ENCODE assay signal across 21 mouse cellular contexts in genomic region chr2:25583571-25583970, GRCm38 (mm10). TPM values are rescaled to one million over a fixed set of nuclear protein-coding genes. Genes with fewer than 3 reads are reported as not detected.
A peak's percentile ranks its signal among the peaks of the same experiment; 100 is the strongest.
DNase-seq lines count a peak whose midpoint lies in the region; ATAC-seq and TF ChIP-seq lines count a peak whose summit lies in the region.
"Had no signal": no experiment of that assay in that cellular context is flagged by ENCODE, and none has a peak within 500 bp of the region (broad histone marks: within the 10 kb centered on the region; RNA-seq: fewer than 3 reads in every experiment).

No protein-coding gene starts in this region.

- no peaks in the 10 kb centered on the region for H3K9me3 ChIP-seq in hindbrain, embryonic 14.5 days (ENCODE audit: control insufficient read depth, low read length)
- peaks cover under 1% of the 10 kb centered on the region; the same call in 1 of the 2 replicates for H3K9me3 ChIP-seq in hindbrain, embryonic 16.5 days (ENCODE audit: control insufficient read depth, low read length)
- H3K9me3 ChIP-seq in hindbrain, postnatal 0 days (ENCODE audit: low read length): no peaks in the 10 kb centered on the region
- no peaks in the 10 kb centered on the region for H3K9me3 ChIP-seq in limb, embryonic 10.5 days (replicated peaks)
- H3K9me3 ChIP-seq: embryonic facial prominence, embryonic 15.5 days; forebrain, embryonic 12.5 days; midbrain, embryonic 12.5 days had no signal

- H3K27me3 ChIP-seq in hindbrain, embryonic 14.5 days (ENCODE audit: control insufficient read depth, insufficient read depth, low read length): peaks cover 24% of the 10 kb centered on the region
- H3K27me3 ChIP-seq in hindbrain, embryonic 16.5 days (replicated peaks; ENCODE audit: control insufficient read depth, insufficient read depth, low read length): peaks cover 23% of the 10 kb centered on the region
- H3K27me3 ChIP-seq in hindbrain, postnatal 0 days (ENCODE audit: insufficient read depth, low read length): peaks cover 16% of the 10 kb centered on the region
- peaks cover 30% of the 10 kb centered on the region for H3K27me3 ChIP-seq in limb, embryonic 10.5 days (ENCODE audit: low read depth, poor library complexity, severe bottlenecking)

- H3K9ac ChIP-seq in hindbrain, embryonic 14.5 days: no peak overlapping the region
- H3K9ac ChIP-seq in hindbrain, embryonic 16.5 days (ENCODE audit: low read depth, low read length): no peak overlapping the region
- 0 out of 2 replicates have a peak overlapping the region, but pooled peaks have one; percentile 24 for H3K9ac ChIP-seq in hindbrain, postnatal 0 days (replicated peaks; ENCODE audit: low read length)
- H3K9ac ChIP-seq: embryonic facial prominence, embryonic 15.5 days; forebrain, embryonic 12.5 days; midbrain, embryonic 12.5 days had no signal

- H3K4me1 ChIP-seq in hindbrain, embryonic 14.5 days (replicated peaks; ENCODE audit: control insufficient read depth, insufficient read depth, low read length): peaks cover 32% of the 10 kb centered on the region
- peaks cover 34% of the 10 kb centered on the region for H3K4me1 ChIP-seq in hindbrain, embryonic 16.5 days (ENCODE audit: control insufficient read depth, insufficient read depth, low read depth, low read length)
- peaks cover 31% of the 10 kb centered on the region for H3K4me1 ChIP-seq in hindbrain, postnatal 0 days (ENCODE audit: insufficient read depth, low read length)
- H3K4me1 ChIP-seq in limb, embryonic 10.5 days: peaks cover 47% of the 10 kb centered on the region

- peak; percentile 7 for DNase-seq in adrenal gland, postnatal 14 days
- DNase-seq in adrenal gland, adult 18-20 months (ENCODE audit: low spot score in 2 of 2): no peak
- no peak for DNase-seq in hindbrain, embryonic 14.5 days (ENCODE audit: low spot score)
- DNase-seq in cerebellum, adult 8-10 months: peak; percentile 42
- DNase-seq in hindbrain, postnatal 0 days (ENCODE audit: low spot score): no peak
- no peak for DNase-seq in embryo, embryonic 11 days
- no peak for DNase-seq in limb, embryonic 10.5 days (ENCODE audit: low spot score)
- DNase-seq: adrenal gland, adult 2 months; gastrocnemius, postnatal 36 days; kidney, adult 8-10 months; kidney, postnatal 25 days; layer of hippocampus, adult 9-11 months; right cerebral cortex, postnatal 25 days; thymus, postnatal 14 days had no signal

- no peak overlapping the region for H3K4me3 ChIP-seq in hindbrain, embryonic 14.5 days (replicated peaks; ENCODE audit: low read length)
- H3K4me3 ChIP-seq in hindbrain, embryonic 16.5 days (ENCODE audit: low read length): no peak overlapping the region
- no peak overlapping the region for H3K4me3 ChIP-seq in hindbrain, postnatal 0 days (ENCODE audit: low read length)
- H3K4me3 ChIP-seq in limb, embryonic 10.5 days: no peak overlapping the region
- H3K4me3 ChIP-seq: embryonic facial prominence, embryonic 15.5 days; forebrain, embryonic 12.5 days; midbrain, embryonic 12.5 days had no signal

- no peak for ATAC-seq in hindbrain, embryonic 14.5 days (ENCODE audit: low FRiP score)
- ATAC-seq in hindbrain, embryonic 16.5 days: no peak
- no peak for ATAC-seq in hindbrain, postnatal 0 days
- ATAC-seq: inflammation-experienced regulatory T-cells, adult 6 months had no signal

- 72% methylated on average over 4 of the region's 4 CpGs for WGBS in hindbrain, embryonic 14.5 days
- whole genome bisulfite sequencing in hindbrain, embryonic 16.5 days: 77% methylated on average over 4 of the region's 4 CpGs
- 63% methylated on average over 4 of the region's 4 CpGs for WGBS in hindbrain, postnatal 0 days
- WGBS in limb, embryonic 10.5 days: 72% methylated on average over 4 of the region's 4 CpGs

- H3K4me2 ChIP-seq in hindbrain, embryonic 14.5 days (replicated peaks): no peak overlapping the region
- no peak overlapping the region for H3K4me2 ChIP-seq in hindbrain, embryonic 16.5 days (ENCODE audit: low read length)
- H3K4me2 ChIP-seq in hindbrain, postnatal 0 days (ENCODE audit: low read depth, low read length): no peak overlapping the region
- H3K4me2 ChIP-seq: embryonic facial prominence, embryonic 15.5 days; forebrain, embryonic 12.5 days; midbrain, embryonic 12.5 days had no signal

- 0 out of 2 replicates have a peak overlapping the region, but pooled peaks have one; percentile 54 for H3K27ac ChIP-seq in hindbrain, embryonic 14.5 days
- no peak overlapping the region for H3K27ac ChIP-seq in hindbrain, embryonic 16.5 days (ENCODE audit: low read depth, low read length)
- H3K27ac ChIP-seq in hindbrain, postnatal 0 days: 0 out of 2 replicates have a peak overlapping the region, but pooled peaks have one; percentile 81
- H3K27ac ChIP-seq in limb, embryonic 10.5 days: no peak overlapping the region
- H3K27ac ChIP-seq: embryonic facial prominence, embryonic 15.5 days; forebrain, embryonic 12.5 days; midbrain, embryonic 12.5 days had no signal

- H3K36me3 ChIP-seq in hindbrain, embryonic 14.5 days (replicated peaks; ENCODE audit: control insufficient read depth, insufficient read depth): peaks cover 59% of the 10 kb centered on the region
- H3K36me3 ChIP-seq in hindbrain, embryonic 16.5 days (ENCODE audit: control insufficient read depth, insufficient read depth, low read length): peaks cover 23% of the 10 kb centered on the region
- H3K36me3 ChIP-seq in hindbrain, postnatal 0 days (ENCODE audit: insufficient read depth, low read length): peaks cover 8% of the 10 kb centered on the region; the same call in 1 of the 2 replicates
- H3K36me3 ChIP-seq in limb, embryonic 10.5 days: peaks cover 62% of the 10 kb centered on the region

- no peak for TF ChIP-seq CTCF in hindbrain, postnatal 0 days (IDR thresholded peaks at IDR 0.05; ENCODE audit: low read depth)

RNA-seq across cellular contexts. Expression of gene Ajm1, which starts 2.0 kb away (rescaled TPM):
- total RNA-seq in adrenal gland, postnatal 14 days (2021): 2.1 and 3.0 TPM in 2 replicates
- total RNA-seq in adrenal gland, adult 18-20 months (2021): 1 to 10 TPM; 1.5 to 1.7 TPM
- 10.8 and 12.7 TPM in 2 replicates for polyA plus RNA-seq in hindbrain, embryonic 14.5 days (2014; fragmentation: Nextera tagmentation; extraction: Ambion mirVana)
- 12.0 and 15.1 TPM in 2 replicates for polyA plus RNA-seq in hindbrain, embryonic 16.5 days (2015; fragmentation: Nextera tagmentation; extraction: Ambion mirVana)
- 22.4 and 29.1 TPM in 2 replicates for total RNA-seq in hindbrain, postnatal 0 days (2014; rRNA removed)
- polyA plus RNA-seq in hindbrain, postnatal 0 days (2015; fragmentation: Nextera tagmentation; extraction: Ambion mirVana): 18.8 and 19.8 TPM in 2 replicates
- polyA plus RNA-seq in limb, embryonic 10.5 days (2016; fragmentation: Nextera tagmentation; extraction: Ambion mirVana): 0.06 and 0.08 TPM in 2 replicates
- total RNA-seq: gastrocnemius, postnatal 36 days; liver, adult 2 months had no signal
- polyA plus RNA-seq: heart, postnatal 0 days had no signal

RNA-seq across cellular contexts. Expression of gene Phpt1, which starts 8.5 kb away (rescaled TPM):
- total RNA-seq in adrenal gland, postnatal 14 days (2021): 56.6 and 58.1 TPM in 2 replicates
- total RNA-seq in adrenal gland, adult 18-20 months (2021): 10 to 100 TPM; 49.4 to 69.5 TPM
- 171 and 187 TPM in 2 replicates for polyA plus RNA-seq in hindbrain, embryonic 14.5 days (2014; fragmentation: Nextera tagmentation; extraction: Ambion mirVana)
- 164 and 178 TPM in 2 replicates for polyA plus RNA-seq in hindbrain, embryonic 16.5 days (2015; fragmentation: Nextera tagmentation; extraction: Ambion mirVana)
- 35.4 and 48.2 TPM in 2 replicates for total RNA-seq in hindbrain, postnatal 0 days (2014; rRNA removed)
- polyA plus RNA-seq in hindbrain, postnatal 0 days (2015; fragmentation: Nextera tagmentation; extraction: Ambion mirVana): 232 and 242 TPM in 2 replicates
- polyA plus RNA-seq in limb, embryonic 10.5 days (2016; fragmentation: Nextera tagmentation; extraction: Ambion mirVana): 157 and 161 TPM in 2 replicates

RNA-seq across cellular contexts. Expression of gene Mamdc4, which starts 8.9 kb away (rescaled TPM):
- 4.7 and 5.0 TPM in 2 replicates for total RNA-seq in adrenal gland, postnatal 14 days (2021)
- total RNA-seq in adrenal gland, adult 18-20 months (2021): 1 to 10 TPM; 3.4 to 4.4 TPM
- polyA plus RNA-seq in hindbrain, embryonic 14.5 days (2014; fragmentation: Nextera tagmentation; extraction: Ambion mirVana): 1.3 and 1.7 TPM in 2 replicates
- 1.8 and 3.7 TPM in 2 replicates for polyA plus RNA-seq in hindbrain, embryonic 16.5 days (2015; fragmentation: Nextera tagmentation; extraction: Ambion mirVana)
- total RNA-seq in hindbrain, postnatal 0 days (2014; rRNA removed): 1.2 and 2.5 TPM in 2 replicates
- 1.2 and 2.0 TPM in 2 replicates for polyA plus RNA-seq in hindbrain, postnatal 0 days (2015; fragmentation: Nextera tagmentation; extraction: Ambion mirVana)
- polyA plus RNA-seq in limb, embryonic 10.5 days (2016; fragmentation: Nextera tagmentation; extraction: Ambion mirVana): 2.3 and 8.2 TPM in 2 replicates

RNA-seq across cellular contexts. Expression of gene Rabl6, which starts 24.8 kb away (rescaled TPM):
- 72.7 and 87.8 TPM in 2 replicates for total RNA-seq in adrenal gland, postnatal 14 days (2021)
- 10 to 100 TPM; 82.3 to 97.5 TPM for total RNA-seq in adrenal gland, adult 18-20 months (2021)
- polyA plus RNA-seq in hindbrain, embryonic 14.5 days (2014; fragmentation: Nextera tagmentation; extraction: Ambion mirVana): 59.0 and 61.6 TPM in 2 replicates
- polyA plus RNA-seq in hindbrain, embryonic 16.5 days (2015; fragmentation: Nextera tagmentation; extraction: Ambion mirVana): 65.3 and 71.8 TPM in 2 replicates
- total RNA-seq in hindbrain, postnatal 0 days (2014; rRNA removed): 71.8 and 74.9 TPM in 2 replicates
- polyA plus RNA-seq in hindbrain, postnatal 0 days (2015; fragmentation: Nextera tagmentation; extraction: Ambion mirVana): 53.0 and 62.4 TPM in 2 replicates
- polyA plus RNA-seq in limb, embryonic 10.5 days (2016; fragmentation: Nextera tagmentation; extraction: Ambion mirVana): 83.3 and 88.5 TPM in 2 replicates

RNA-seq across cellular contexts. Expression of gene Edf1, which starts 25.9 kb away (rescaled TPM):
- 312 and 335 TPM in 2 replicates for total RNA-seq in adrenal gland, postnatal 14 days (2021)
- 100 to 1,000 TPM; 302 to 308 TPM for total RNA-seq in adrenal gland, adult 18-20 months (2021)
- polyA plus RNA-seq in hindbrain, embryonic 14.5 days (2014; fragmentation: Nextera tagmentation; extraction: Ambion mirVana): 353 and 366 TPM in 2 replicates
- polyA plus RNA-seq in hindbrain, embryonic 16.5 days (2015; fragmentation: Nextera tagmentation; extraction: Ambion mirVana): 384 and 413 TPM in 2 replicates
- 159 and 274 TPM in 2 replicates for total RNA-seq in hindbrain, postnatal 0 days (2014; rRNA removed)
- 394 and 413 TPM in 2 replicates for polyA plus RNA-seq in hindbrain, postnatal 0 days (2015; fragmentation: Nextera tagmentation; extraction: Ambion mirVana)
- 307 and 320 TPM in 2 replicates for polyA plus RNA-seq in limb, embryonic 10.5 days (2016; fragmentation: Nextera tagmentation; extraction: Ambion mirVana)

Comparison
In these comparisons a context has a peak if more than half of its experiments do, and no peak if none do; other contexts are left out.
1. DNase-seq: peak in adrenal gland, postnatal 14 days (single experiment) and cerebellum, adult 8-10 months (single experiment); none in adrenal gland, adult 18-20 months (0 of 2), hindbrain, embryonic 14.5 days (single experiment), hindbrain, postnatal 0 days (single experiment), embryo, embryonic 11 days (single experiment) and limb, embryonic 10.5 days (single experiment).
2. H3K27ac ChIP-seq: peak in hindbrain, embryonic 14.5 days (single experiment) and hindbrain, postnatal 0 days (single experiment); none in hindbrain, embryonic 16.5 days (single experiment) and limb, embryonic 10.5 days (single experiment).
3. RNA of gene Ajm1, which starts 2.0 kb away (polyA plus RNA-seq): 18.8 to 19.8 TPM in hindbrain, postnatal 0 days, 12.0 to 15.1 TPM in hindbrain, embryonic 16.5 days and 10.8 to 12.7 TPM in hindbrain, embryonic 14.5 days; 0.06 to 0.08 TPM in limb, embryonic 10.5 days; every median in the first group is over 10 times any median in the second.